Mouse (Mus musculus) liver, embryonic 12.5 days (tissue): ENCODE results near the gene Gstm4. TPM values are rescaled to one million over a fixed set of nuclear protein-coding genes. Genes with fewer than 3 reads are reported as not detected.

Experiments
- ATAC-seq: fragments of 200-750 bp; cut with Nextera tagmentation; 2 replicates; pipeline ENCODE4 v1.8.0; 2017; ENCODE audit warnings: moderate number of reproducible peaks, mild to moderate bottlenecking, moderate library complexity
- H3K27ac ChIP-seq: fragments of 300-500 bp; sonication (generic); 2 replicates; pipeline ENCODE4 v1.5.1; 2016; ENCODE audit warnings: mild to moderate bottlenecking
- H3K27me3 ChIP-seq: fragments of 300-500 bp; sonication (generic); replicated peaks from 2 replicates; pipeline ENCODE4 v1.6.1; 2016; ENCODE audit warnings: mild to moderate bottlenecking, moderate library complexity
- H3K36me3 ChIP-seq: fragments of 300-500 bp; sonication (generic); 2 replicates; pipeline ENCODE4 v1.6.1; 2016; ENCODE audit warnings: mild to moderate bottlenecking, moderate library complexity
- H3K4me1 ChIP-seq: fragments of 300-500 bp; sonication (generic); 2 replicates; pipeline ENCODE4 v1.6.1; 2016
- H3K4me2 ChIP-seq: fragments of 300-500 bp; sonication (generic); 2 replicates; pipeline ENCODE4 v1.6.1; 2016; ENCODE audit warnings: mild to moderate bottlenecking, moderate library complexity
- H3K4me3 ChIP-seq: fragments of 300-500 bp; sonication (generic); 2 replicates; pipeline ENCODE4 v1.5.1; 2016; ENCODE audit warnings: mild to moderate bottlenecking, moderate library complexity
- H3K9ac ChIP-seq: fragments of 300-500 bp; sonication (generic); 2 replicates; pipeline ENCODE4 v1.6.1; 2016; ENCODE audit warnings: mild to moderate bottlenecking, moderate library complexity
- H3K9me3 ChIP-seq: fragments of 300-500 bp; sonication (generic); replicated peaks from 2 replicates; pipeline ENCODE4 v1.6.1; 2016; ENCODE audit warnings: mild to moderate bottlenecking, moderate library complexity
- WGBS: fragments of 180-500 bp; shearing (Covaris S2); methylation state at CpG from one replicate; pipeline ENCODE4 v1.1.7; 2016; ENCODE audit not compliant: insufficient replicate concordance; 5-methylcytosine and 5-hydroxymethylcytosine counted together
- polyA plus RNA-seq: library from polyadenylated mRNA; unstranded; fragments of >200 nt; fragmentation: Nextera tagmentation; extraction: Ambion mirVana; gene quantifications from 2 replicates; pipeline ENCODE4 v1.2.1, GENCODE M21; 2016

Gene Gstm4
- polyA plus RNA-seq, 1 experiment from 2014 or later = 16.6 TPM

GRCm38 (mm10) chr3:108067370-108067934 is 22.8 kb upstream of the Gstm4 start:
- peaks cover 24% of the 10 kb centered on the region for H3K4me1 ChIP-seq
- H3K36me3 ChIP-seq = peaks cover 9% of the 10 kb centered on the region
- WGBS = 64% methylated on average over 6 of the region's 6 CpGs
- ATAC-seq = no peak
- H3K27ac ChIP-seq = 0 out of 2 replicates have a peak overlapping the region, but pooled peaks have one; percentile 25
- no peaks in the 10 kb centered on the region for H3K9me3 ChIP-seq
- H3K4me3 ChIP-seq = no peak overlapping the region
- H3K4me2 ChIP-seq = no peak overlapping the region
- no peaks in the 10 kb centered on the region; the same call in 1 of the 2 replicates for H3K27me3 ChIP-seq
- H3K9ac ChIP-seq = no peak overlapping the region

GRCm38 (mm10) chr3:108065551-108065950 is 20.9 kb upstream of the Gstm4 start:
- H3K9ac ChIP-seq = no peak overlapping the region
- H3K27ac ChIP-seq = no peak overlapping the region
- H3K4me2 ChIP-seq = no peak overlapping the region
- H3K27me3 ChIP-seq = no peaks in the 10 kb centered on the region; the same call in 1 of the 2 replicates
- peaks cover 25% of the 10 kb centered on the region for H3K4me1 ChIP-seq
- no peak for ATAC-seq
- whole genome bisulfite sequencing = 76% methylated on average over 9 of the region's 9 CpGs
- H3K4me3 ChIP-seq = no peak overlapping the region
- H3K9me3 ChIP-seq = no peaks in the 10 kb centered on the region
- no peaks in the 10 kb centered on the region for H3K36me3 ChIP-seq

DNA sequence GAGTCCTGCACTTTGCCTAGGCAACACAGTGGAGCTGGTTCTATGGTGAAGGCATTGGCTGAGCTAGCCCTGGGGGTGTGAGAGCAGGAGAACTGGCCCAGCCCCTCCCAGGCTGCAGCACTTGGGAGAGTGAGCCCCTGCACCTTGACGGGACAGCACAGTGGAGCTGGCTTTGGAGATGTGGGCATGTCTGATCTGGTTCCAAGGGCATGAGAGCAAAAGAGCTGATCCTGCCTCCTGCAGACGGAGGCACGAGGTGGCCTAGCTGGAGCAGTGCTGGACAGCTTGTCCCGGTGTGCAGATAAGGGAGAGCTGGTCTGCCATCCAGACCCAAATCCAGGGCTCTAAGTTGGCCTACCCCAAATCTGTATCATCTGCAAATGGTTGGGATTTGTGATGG is 20.0 kb upstream of the Gstm4 start:
- H3K27ac ChIP-seq = no peak overlapping the region
- no peaks in the 10 kb centered on the region for H3K9me3 ChIP-seq
- H3K4me2 ChIP-seq = no peak overlapping the region
- peaks cover 17% of the 10 kb centered on the region for H3K4me1 ChIP-seq
- WGBS = 76% methylated on average over 4 of the region's 4 CpGs
- ATAC-seq = peak; percentile 9; the same call in 1 of the 2 replicates
- H3K9ac ChIP-seq = no peak overlapping the region
- no peaks in the 10 kb centered on the region for H3K36me3 ChIP-seq
- H3K4me3 ChIP-seq = no peak overlapping the region
- no peaks in the 10 kb centered on the region; the same call in 1 of the 2 replicates for H3K27me3 ChIP-seq

- no peak overlapping the region for H3K4me3 ChIP-seq
- 0 out of 2 replicates have a peak, but pooled peaks cover 3% of the 10 kb centered on the region for H3K4me1 ChIP-seq
- no peak overlapping the region for H3K4me2 ChIP-seq
- ATAC-seq = no peak
- 77% methylated on average over 8 of the region's 8 CpGs for WGBS
- no peaks in the 10 kb centered on the region for H3K36me3 ChIP-seq
- no peaks in the 10 kb centered on the region for H3K9me3 ChIP-seq
- no peak overlapping the region for H3K27ac ChIP-seq
- H3K27me3 ChIP-seq = no peaks in the 10 kb centered on the region; the same call in 1 of the 2 replicates
- no peak overlapping the region for H3K9ac ChIP-seq
These were observed 18.0 kb upstream of the Gstm4 start for GRCm38 (mm10) chr3:108062648-108063047.

- no peaks in the 10 kb centered on the region for H3K36me3 ChIP-seq
- H3K27me3 ChIP-seq = no peaks in the 10 kb centered on the region; the same call in 1 of the 2 replicates
- H3K4me2 ChIP-seq = peak overlapping the region; percentile 33
- no peak overlapping the region for H3K27ac ChIP-seq
- H3K4me3 ChIP-seq = no peak overlapping the region
- H3K4me1 ChIP-seq = 0 out of 2 replicates have a peak, but pooled peaks cover 3% of the 10 kb centered on the region
- WGBS = 6% methylated on average over 7 of the region's 7 CpGs
- ATAC-seq = no peak
- no peak overlapping the region for H3K9ac ChIP-seq
- H3K9me3 ChIP-seq = no peaks in the 10 kb centered on the region
These were observed 16.7 kb upstream of the Gstm4 start for GRCm38 (mm10) chr3:108061420-108061819.

DNA sequence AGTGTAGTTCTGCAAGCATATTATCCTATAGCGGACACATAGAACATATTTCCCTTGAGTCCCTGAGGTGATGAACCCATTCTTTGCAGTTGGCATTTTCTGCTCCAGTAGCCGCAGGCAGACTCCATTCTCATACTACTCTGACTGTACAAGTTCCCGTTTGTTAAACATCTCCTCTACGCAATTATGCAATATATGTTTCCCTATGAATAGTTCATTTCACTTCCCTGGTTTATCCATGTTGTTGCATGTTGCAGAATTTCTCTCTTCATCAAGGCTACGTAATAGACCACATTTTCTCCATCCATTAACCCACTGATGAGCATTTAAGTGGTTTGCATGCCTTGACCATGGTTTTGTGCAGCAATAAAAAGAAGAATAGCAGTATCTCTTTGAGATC is 5.8 kb upstream of the Gstm4 start:
- 0 out of 2 replicates have a peak, but pooled peaks cover 2% of the 10 kb centered on the region for H3K27me3 ChIP-seq
- peaks cover 13% of the 10 kb centered on the region for H3K4me1 ChIP-seq
- H3K36me3 ChIP-seq = no peaks in the 10 kb centered on the region
- no peak for ATAC-seq
- no peak overlapping the region for H3K4me3 ChIP-seq
- no peak overlapping the region for H3K9ac ChIP-seq
- H3K9me3 ChIP-seq = no peaks in the 10 kb centered on the region
- WGBS = 77% methylated on average over 5 of the region's 5 CpGs
- H3K4me2 ChIP-seq = no peak overlapping the region
- H3K27ac ChIP-seq = no peak overlapping the region

GRCm38 (mm10) chr3:108048306-108048705 is 3.6 kb upstream of the Gstm4 start:
- Histone ChIP-seq H3K4me2 (no peak overlapping the region), H3K4me3 (no peak overlapping the region), H3K27me3 (0 out of 2 replicates have a peak, but pooled peaks cover 2% of the 10 kb centered on the region), H3K9ac (no peak overlapping the region), H3K4me1 (peaks cover 35% of the 10 kb centered on the region), H3K27ac (no peak overlapping the region), H3K36me3 (no peaks in the 10 kb centered on the region), H3K9me3 (no peaks in the 10 kb centered on the region)
- ATAC-seq = no peak
- whole genome bisulfite sequencing = 74% methylated on average over 3 of the region's 3 CpGs

- H3K4me3 ChIP-seq = no peak overlapping the region
- ATAC-seq = no peak
- 0 out of 2 replicates have a peak, but pooled peaks cover 2% of the 10 kb centered on the region for H3K27me3 ChIP-seq
- WGBS = 68% methylated on average over 2 of the region's 2 CpGs
- H3K9me3 ChIP-seq = no peaks in the 10 kb centered on the region
- no peaks in the 10 kb centered on the region for H3K36me3 ChIP-seq
- no peak overlapping the region for H3K27ac ChIP-seq
- H3K4me1 ChIP-seq = peaks cover 37% of the 10 kb centered on the region
- H3K4me2 ChIP-seq = no peak overlapping the region
- no peak overlapping the region for H3K9ac ChIP-seq
These were observed 2.4 kb upstream of the Gstm4 start for GRCm38 (mm10) chr3:108046944-108047655.

GRCm38 (mm10) chr3:108033156-108033555 is 11.5 kb downstream of the Gstm4 start:
- 70% methylated on average over 5 of the region's 5 CpGs for WGBS
- ATAC-seq = no peak

GRCm38 (mm10) chr3:108032113-108032512 is 12.6 kb downstream of the Gstm4 start:
- Histone ChIP-seq H3K9me3 (no peaks in the 10 kb centered on the region), H3K36me3 (no peaks in the 10 kb centered on the region)

More at GRCm38 (mm10) chr3:108033156-108033555, 11.5 kb downstream of the Gstm4 start:
- H3K9me3 ChIP-seq = no peaks in the 10 kb centered on the region
- no peak overlapping the region for H3K4me3 ChIP-seq
- H3K27me3 ChIP-seq = no peaks in the 10 kb centered on the region; the same call in 1 of the 2 replicates
- no peak overlapping the region for H3K27ac ChIP-seq
- H3K4me1 ChIP-seq = no peaks in the 10 kb centered on the region
- H3K9ac ChIP-seq = no peak overlapping the region
- H3K36me3 ChIP-seq = no peaks in the 10 kb centered on the region
- H3K4me2 ChIP-seq = no peak overlapping the region

GRCm38 (mm10) chr3:108028641-108029365 is 15.9 kb downstream of the Gstm4 start:
- no peaks in the 10 kb centered on the region; the same call in 1 of the 2 replicates for H3K27me3 ChIP-seq
- no peaks in the 10 kb centered on the region for H3K36me3 ChIP-seq
- H3K4me3 ChIP-seq = no peak overlapping the region
- H3K9ac ChIP-seq = no peak overlapping the region
- no peak for ATAC-seq
- H3K9me3 ChIP-seq = no peaks in the 10 kb centered on the region
- 70% methylated on average over 4 of the region's 4 CpGs for WGBS
- no peaks in the 10 kb centered on the region for H3K4me1 ChIP-seq
- no peak overlapping the region; the same call in 1 of the 2 replicates for H3K27ac ChIP-seq
- no peak overlapping the region for H3K4me2 ChIP-seq

More at GRCm38 (mm10) chr3:108032113-108032512, 12.6 kb downstream of the Gstm4 start:
- Histone ChIP-seq H3K9ac (no peak overlapping the region), H3K4me3 (no peak overlapping the region), H3K27ac (no peak overlapping the region), H3K4me2 (no peak overlapping the region), H3K27me3 (no peaks in the 10 kb centered on the region; the same call in 1 of the 2 replicates), H3K4me1 (no peaks in the 10 kb centered on the region)
- no peak for ATAC-seq

- H3K4me3 ChIP-seq = no peak overlapping the region
- H3K27ac ChIP-seq = no peak overlapping the region
- peaks cover 9% of the 10 kb centered on the region; the same call in 1 of the 2 replicates for H3K27me3 ChIP-seq
- no peak overlapping the region for H3K9ac ChIP-seq
- ATAC-seq = no peak
- H3K36me3 ChIP-seq = no peaks in the 10 kb centered on the region
- H3K9me3 ChIP-seq = no peaks in the 10 kb centered on the region
- no peak overlapping the region for H3K4me2 ChIP-seq
- H3K4me1 ChIP-seq = peaks cover 8% of the 10 kb centered on the region; the same call in 1 of the 2 replicates
- WGBS = 47% methylated on average over 1 of the region's 1 CpGs
These were observed 18.1 kb downstream of the Gstm4 start for GRCm38 (mm10) chr3:108026597-108026996.
